Mouse (Mus musculus) hindbrain, postnatal 0 days (tissue): ENCODE measurements around the gene Gm973. TPM values are rescaled to one million over a fixed set of nuclear protein-coding genes. Genes with fewer than 3 reads are reported as not detected.

Experiments used
- ATAC-seq: fragments of 200-750 bp; cut with Nextera tagmentation; 2 replicates; pipeline ENCODE4 v1.8.0; 2017; ENCODE audit warnings: mild to moderate bottlenecking, moderate TSS enrichment, moderate library complexity
- DNase-seq: peaks from one replicate; pipeline ENCODE4 v3.0.0-alpha.2; 2015; ENCODE audit warnings: low spot score
- H3K27ac ChIP-seq: fragments of 300-500 bp; sonication (generic); 2 replicates; pipeline ENCODE4 v1.5.1; 2014; ENCODE audit warnings: mild to moderate bottlenecking
- H3K27me3 ChIP-seq: fragments of 300-500 bp; sonication (generic); 2 replicates; pipeline ENCODE4 v1.6.1; 2014; ENCODE audit warnings: low read length, mixed read lengths; ENCODE audit not compliant: insufficient read depth
- H3K36me3 ChIP-seq: fragments of 300-500 bp; sonication (generic); 2 replicates; pipeline ENCODE4 v1.6.1; 2014; ENCODE audit warnings: low read length, mixed read lengths; ENCODE audit not compliant: insufficient read depth
- H3K4me1 ChIP-seq: fragments of 300-500 bp; sonication (generic); 2 replicates; pipeline ENCODE4 v1.6.1; 2014; ENCODE audit warnings: antibody characterized with exemption, low read length, mixed read lengths; ENCODE audit not compliant: insufficient read depth
- H3K4me2 ChIP-seq: fragments of 300-500 bp; sonication (generic); 2 replicates; pipeline ENCODE4 v1.6.1; 2014; ENCODE audit warnings: low read depth, mild to moderate bottlenecking, low read length, moderate library complexity, mixed read lengths
- H3K4me3 ChIP-seq: fragments of 300-500 bp; sonication (generic); 2 replicates; pipeline ENCODE4 v1.5.1; 2014; ENCODE audit warnings: low read length
- H3K9ac ChIP-seq: fragments of 300-500 bp; sonication (generic); replicated peaks from 2 replicates; pipeline ENCODE4 v1.6.1; 2014; ENCODE audit warnings: mild to moderate bottlenecking, low read length, moderate library complexity, mixed read lengths
- H3K9me3 ChIP-seq: fragments of 300-500 bp; sonication (generic); 2 replicates; pipeline ENCODE4 v1.6.1; 2016; ENCODE audit warnings: low read length, mixed read lengths
- CTCF ChIP-seq: IDR thresholded peaks from 2 replicates; pipeline ENCODE4 v1.5.1; 2016; ENCODE audit warnings: antibody characterized with exemption, control low read depth, low read depth
- WGBS: fragments of 180-500 bp; shearing (Covaris S2); extraction: QIAGEN DNeasy Blood & Tissue Kit; methylation state at CpG from one replicate; pipeline ENCODE4 v1.1.7; 2014; 5-methylcytosine and 5-hydroxymethylcytosine counted together
- polyA plus RNA-seq: library from polyadenylated mRNA; unstranded; fragments of >200 nt; fragmentation: Nextera tagmentation; extraction: Ambion mirVana; gene quantifications from 2 replicates; pipeline ENCODE4 v1.2.1, GENCODE M21; 2015
- total RNA-seq: library from RNA; depleted of rRNA; stranded (reverse); fragments of >200 nt; gene quantifications from 2 replicates; pipeline ENCODE4 v1.2.3, GENCODE M21; 2014

The Gm973 gene
- total and polyA plus RNA-seq, 2 experiments from 2014 or later: 11.9 to 12.5 TPM

- Histone ChIP-seq H3K36me3 (no peaks in the 10 kb centered on the region), H3K4me3 (no peak overlapping the region), H3K4me2 (no peak overlapping the region), H3K4me1 (no peaks in the 10 kb centered on the region), H3K9me3 (no peaks in the 10 kb centered on the region), H3K9ac (no peak overlapping the region), H3K27me3 (no peaks in the 10 kb centered on the region), H3K27ac (no peak overlapping the region)
- 85% methylated on average over 1 of the region's 1 CpGs for WGBS
- TF ChIP-seq CTCF: no peak
- DNase-seq (no peak), ATAC-seq (no peak)
Measured at GRCm38 (mm10) chr1:59568283-59568682, 52.2 kb downstream of the Gm973 start.

- ATAC-seq: no peak
Measured at GRCm38 (mm10) chr1:59569301-59569700, 53.2 kb downstream of the Gm973 start.

GRCm38 (mm10) chr1:59570767-59571166 is 54.7 kb downstream of the Gm973 start:
- DNase-seq (no peak), ATAC-seq (no peak)
- no peak for TF ChIP-seq CTCF
- WGBS: 70% methylated on average over 4 of the region's 4 CpGs
- Histone ChIP-seq H3K9me3 (no peaks in the 10 kb centered on the region), H3K9ac (no peak overlapping the region), H3K4me2 (no peak overlapping the region), H3K27ac (no peak overlapping the region), H3K4me3 (no peak overlapping the region), H3K27me3 (no peaks in the 10 kb centered on the region), H3K36me3 (no peaks in the 10 kb centered on the region), H3K4me1 (peaks cover 5% of the 10 kb centered on the region; the same call in 1 of the 2 replicates)

More at GRCm38 (mm10) chr1:59569301-59569700, 53.2 kb downstream of the Gm973 start:
- Histone ChIP-seq H3K9ac (no peak overlapping the region), H3K4me3 (no peak overlapping the region), H3K9me3 (no peaks in the 10 kb centered on the region), H3K27ac (no peak overlapping the region), H3K27me3 (no peaks in the 10 kb centered on the region), H3K4me1 (peaks cover 5% of the 10 kb centered on the region; the same call in 1 of the 2 replicates), H3K4me2 (no peak overlapping the region), H3K36me3 (no peaks in the 10 kb centered on the region)
- WGBS: 91% methylated on average over 5 of the region's 5 CpGs
- no peak for DNase-seq
- no peak for TF ChIP-seq CTCF

GRCm38 (mm10) chr1:59571502-59571901 is 55.4 kb downstream of the Gm973 start:
- 86% methylated on average over 3 of the region's 3 CpGs for WGBS
- Histone ChIP-seq H3K4me3 (no peak overlapping the region), H3K27me3 (no peaks in the 10 kb centered on the region), H3K27ac (no peak overlapping the region), H3K36me3 (no peaks in the 10 kb centered on the region), H3K4me2 (no peak overlapping the region), H3K9me3 (no peaks in the 10 kb centered on the region), H3K4me1 (peaks cover 5% of the 10 kb centered on the region; the same call in 1 of the 2 replicates), H3K9ac (no peak overlapping the region)
- DNase-seq (no peak), ATAC-seq (no peak)
- TF ChIP-seq CTCF: no peak

GRCm38 (mm10) chr1:59573843-59574242 is 57.8 kb downstream of the Gm973 start:
- DNase-seq: no peak
- no peak for TF ChIP-seq CTCF
- no peak overlapping the region for H3K9ac ChIP-seq
- peak overlapping the region; percentile 56; the same call in 1 of the 2 replicates for H3K4me2 ChIP-seq
- H3K4me3 ChIP-seq: no peak overlapping the region
- H3K36me3 ChIP-seq: no peaks in the 10 kb centered on the region
- peak overlapping the region; percentile 32; the same call in 1 of the 2 replicates for H3K27ac ChIP-seq
- no peak for ATAC-seq
- H3K9me3 ChIP-seq: no peaks in the 10 kb centered on the region
- WGBS: 47% methylated on average over 3 of the region's 3 CpGs
- no peaks in the 10 kb centered on the region for H3K27me3 ChIP-seq
- peaks cover 5% of the 10 kb centered on the region; the same call in 1 of the 2 replicates for H3K4me1 ChIP-seq

GRCm38 (mm10) chr1:59574262-59575187 is 58.5 kb downstream of the Gm973 start:
- DNase-seq: peak; percentile 77

More at GRCm38 (mm10) chr1:59574262-59575187, 58.5 kb downstream of the Gm973 start:
- ATAC-seq: peak; percentile 80
- H3K4me1 ChIP-seq: peaks cover 5% of the 10 kb centered on the region; the same call in 1 of the 2 replicates
- TF ChIP-seq CTCF: no peak
- no peaks in the 10 kb centered on the region for H3K9me3 ChIP-seq
- H3K27ac ChIP-seq: peak overlapping the region; percentile 56; the same call in 1 of the 2 replicates
- 19% methylated on average over 21 of the region's 21 CpGs for WGBS
- peak overlapping the region; percentile 30; the same call in 1 of the 2 replicates for H3K9ac ChIP-seq
- H3K27me3 ChIP-seq: no peaks in the 10 kb centered on the region
- H3K36me3 ChIP-seq: no peaks in the 10 kb centered on the region
- H3K4me3 ChIP-seq: peak overlapping the region; percentile 29
- H3K4me2 ChIP-seq: peak overlapping the region; percentile 56
